Mouse (Mus musculus): ENCODE measurements around the gene Kit.

GRCm38 (mm10) chr5:75544472-75545264 is 30.0 kb upstream of the Kit start:
- TF ChIP-seq POLR2A (IDR thresholded peaks at IDR 0.05; ENCODE audit: insufficient read length, low read depth) = no peak
- TF ChIP-seq TCF3 (IDR thresholded peaks at IDR 0.05; ENCODE audit: insufficient read length, low read depth) = no peak
- TF ChIP-seq SRF (IDR thresholded peaks at IDR 0.05; ENCODE audit: control insufficient read depth, insufficient read length, low read depth) = no peak

All from myocyte (in vitro differentiated cells).